Mouse (Mus musculus) heart, embryonic 14.5 days (tissue): ENCODE measurements around the gene Acyp1. TPM values are rescaled to one million over a fixed set of nuclear protein-coding genes. Genes with fewer than 3 reads are reported as not detected.

Experiments
- ATAC-seq: fragments of 200-750 bp; cut with Nextera tagmentation; 2 replicates; pipeline ENCODE4 v1.8.0; 2017; ENCODE audit warnings: low read depth, moderate TSS enrichment; ENCODE audit not compliant: insufficient number of reproducible peaks, insufficient read depth, low FRiP score
- H3K27ac ChIP-seq, 2 experiments: fragments of 200-500 bp in 1 of 2; fragments of 300-500 bp in 1 of 2; sonication (generic) in 1 of 2; replicated peaks in 1 of 2; 2 replicates each; pipeline ENCODE4 v1.5.1; 2012 to 2014; ENCODE audit warnings: low read depth in 2 of 2, low read length in 2 of 2, control low read depth in 1 of 2, mild to moderate bottlenecking in 1 of 2, mixed read lengths in 1 of 2; ENCODE audit not compliant: control insufficient read depth in 1 of 2, insufficient read depth in 1 of 2
- H3K27me3 ChIP-seq: fragments of 300-500 bp; sonication (generic); 2 replicates; pipeline ENCODE4 v1.6.1; 2014; ENCODE audit warnings: mild to moderate bottlenecking, low read length, control low read depth; ENCODE audit not compliant: control insufficient read depth, insufficient read depth
- H3K36me3 ChIP-seq: fragments of 300-500 bp; sonication (generic); 2 replicates; pipeline ENCODE4 v1.6.1; 2014; ENCODE audit warnings: mild to moderate bottlenecking, control low read depth, low read length, mixed read lengths; ENCODE audit not compliant: control insufficient read depth, insufficient read depth
- H3K4me1 ChIP-seq, 2 experiments: fragments of 200-500 bp in 1 of 2; fragments of 300-500 bp in 1 of 2; sonication (generic) in 1 of 2; 2 replicates each; pipeline ENCODE4 v1.6.1; 2012 to 2014; ENCODE audit warnings: low read length in 2 of 2, control low read depth in 1 of 2, mixed read lengths in 1 of 2; ENCODE audit not compliant: control insufficient read depth in 2 of 2, insufficient read depth in 2 of 2
- H3K4me2 ChIP-seq: fragments of 300-500 bp; sonication (generic); 2 replicates; pipeline ENCODE4 v1.6.1; 2014; ENCODE audit warnings: mild to moderate bottlenecking, low read length
- H3K4me3 ChIP-seq, 2 experiments: fragments of 200-500 bp in 1 of 2; fragments of 300-500 bp in 1 of 2; sonication (generic) in 1 of 2; 2 replicates each; pipeline ENCODE4 v1.5.1; 2012 to 2014; ENCODE audit warnings: low read length in 2 of 2, mild to moderate bottlenecking in 2 of 2, control low read depth in 1 of 2, low read depth in 1 of 2, moderate library complexity in 1 of 2; ENCODE audit not compliant: control insufficient read depth in 1 of 2, insufficient read depth in 1 of 2
- H3K9ac ChIP-seq: fragments of 300-500 bp; sonication (generic); 2 replicates; pipeline ENCODE4 v1.6.1; 2014; ENCODE audit warnings: mild to moderate bottlenecking, low read length
- H3K9me3 ChIP-seq: fragments of 300-500 bp; sonication (generic); 2 replicates; pipeline ENCODE4 v1.6.1; 2016; ENCODE audit warnings: low read length, control low read depth; ENCODE audit not compliant: control insufficient read depth
- WGBS: fragments of 180-500 bp; shearing (Covaris S2); extraction: QIAGEN DNeasy Blood & Tissue Kit; methylation state at CpG from one replicate; pipeline ENCODE4 v1.1.7; 2014; 5-methylcytosine and 5-hydroxymethylcytosine counted together
- polyA plus RNA-seq: library from polyadenylated mRNA; unstranded; fragments of >200 nt; fragmentation: Nextera tagmentation; extraction: Ambion mirVana; gene quantifications from 2 replicates; pipeline ENCODE4 v1.2.1, GENCODE M21; 2014

The Acyp1 gene
- 70.0 and 79.7 TPM in 2 replicates for polyA plus RNA-seq

GRCm38 (mm10) chr12:85287809-85288485, at the start of gene Acyp1:
Gene Acyp1 (minus strand): TSS chr12:85288438.
- peak within 1 kb of the TSS; percentile 49 to 76 for H3K4me3 ChIP-seq
- 0 out of 2 replicates have a peak, but pooled peaks cover 4% of the 10 kb centered on the region for H3K27me3 ChIP-seq
- no peak; the same call in 1 of the 2 replicates for ATAC-seq
- 11% methylated on average over 21 of the region's 21 CpGs for WGBS
- H3K9ac ChIP-seq, result peak within 1 kb of the TSS; percentile 75
- H3K9me3 ChIP-seq, result peaks cover 3% of the 10 kb centered on the region; the same call in 1 of the 2 replicates
- peak within 1 kb of the TSS; percentile 37 to 55; a peak in 2 of 4 replicates for H3K27ac ChIP-seq
- H3K4me1 ChIP-seq, result peaks cover 12 to 16% of the 10 kb centered on the region in 2 experiments
- H3K36me3 ChIP-seq, result no peaks in the 10 kb centered on the region
- H3K4me2 ChIP-seq, result peak within 1 kb of the TSS; percentile 78

GRCm38 (mm10) chr12:85337567-85338311, 49.5 kb upstream of the Acyp1 start:
- H3K27me3 ChIP-seq, result no peaks in the 10 kb centered on the region
- H3K9me3 ChIP-seq, result no peaks in the 10 kb centered on the region
- peaks cover 45% of the 10 kb centered on the region for H3K36me3 ChIP-seq
- H3K4me1 ChIP-seq, result peaks cover 2 to 27% of the 10 kb centered on the region in 2 experiments
- ATAC-seq, result no peak
- H3K4me2 ChIP-seq, result peak overlapping the region; percentile 74
- peak overlapping the region; percentile 96 for H3K9ac ChIP-seq
- WGBS, result 49% methylated on average over 6 of the region's 6 CpGs
- peak overlapping the region in 1 of 2 experiments; percentile 90; a peak in 2 of 4 replicates for H3K4me3 ChIP-seq
- H3K27ac ChIP-seq, result no peak overlapping the region

- ATAC-seq, result no peak
Observed at GRCm38 (mm10) chr12:85330153-85330552, 41.9 kb upstream of the Acyp1 start.

DNA sequence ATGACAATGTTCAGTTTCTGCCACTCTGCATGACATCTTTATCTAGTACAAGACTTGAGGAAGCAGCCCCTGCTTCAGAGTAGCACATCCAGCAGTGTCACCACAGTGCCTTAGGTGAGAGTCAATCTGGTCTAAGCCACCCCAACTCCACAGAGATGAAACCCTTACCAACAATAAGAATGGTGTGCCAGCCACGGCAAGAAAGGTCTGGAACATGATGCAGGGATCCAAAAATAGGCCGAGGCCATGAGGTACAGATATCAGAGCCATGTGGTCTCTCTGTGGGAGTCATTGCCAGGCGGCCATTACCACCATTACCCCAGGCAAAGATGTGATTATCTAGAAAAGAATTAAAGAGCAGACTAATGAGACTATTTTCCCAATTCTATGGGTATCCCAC, 20.4 kb upstream of the Acyp1 start:
- H3K9ac ChIP-seq, result no peak overlapping the region
- H3K27me3 ChIP-seq, result no peaks in the 10 kb centered on the region
- no peaks in the 10 kb centered on the region for H3K9me3 ChIP-seq
- no peak overlapping the region for H3K27ac ChIP-seq
- no peak overlapping the region for H3K4me3 ChIP-seq
- peaks cover 97% of the 10 kb centered on the region for H3K36me3 ChIP-seq
- ATAC-seq, result no peak
- H3K4me2 ChIP-seq, result no peak overlapping the region
- WGBS, result 34% methylated on average over 3 of the region's 3 CpGs
- peaks cover 0 to 6% of the 10 kb centered on the region in 2 experiments; a peak in 2 of 4 replicates for H3K4me1 ChIP-seq

More at GRCm38 (mm10) chr12:85330153-85330552, 41.9 kb upstream of the Acyp1 start:
- Histone ChIP-seq H3K4me1 (no peaks in the 10 kb centered on the region), H3K27me3 (no peaks in the 10 kb centered on the region), H3K27ac (no peak overlapping the region), H3K36me3 (peaks cover 97% of the 10 kb centered on the region), H3K4me3 (no peak overlapping the region), H3K4me2 (no peak overlapping the region), H3K9ac (no peak overlapping the region), H3K9me3 (no peaks in the 10 kb centered on the region)
- 82% methylated on average over 7 of the region's 7 CpGs for whole genome bisulfite sequencing

DNA sequence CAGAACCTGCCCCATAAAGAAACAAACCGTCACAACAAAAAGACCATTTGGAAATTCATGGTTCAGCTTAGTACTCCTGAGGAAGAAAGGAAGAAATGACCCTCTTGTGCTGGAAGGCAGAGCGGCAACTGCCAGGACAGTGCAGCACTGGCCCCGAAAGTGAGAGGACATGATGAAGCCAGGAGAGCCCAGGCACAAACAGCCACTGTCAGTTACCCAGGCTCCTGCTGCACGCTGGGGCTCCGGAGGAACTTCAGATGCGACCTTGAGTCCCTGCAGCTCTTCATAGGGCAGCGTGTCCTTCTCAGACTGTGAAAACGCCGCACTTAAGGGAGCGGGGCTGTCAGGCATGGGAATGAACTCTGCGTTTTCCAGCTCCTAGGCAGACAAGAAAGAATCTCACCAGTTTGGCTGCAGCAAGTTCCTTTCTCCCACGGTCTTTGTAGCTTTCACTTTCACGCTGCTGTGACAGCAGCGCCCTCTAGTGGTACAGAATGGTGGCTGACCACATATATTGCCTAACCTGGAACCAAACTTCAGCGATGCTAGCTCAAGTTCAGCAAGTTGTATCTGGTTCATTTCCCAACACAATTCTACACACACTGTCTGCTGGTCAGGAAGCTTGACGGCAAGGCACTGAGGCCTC, 17.1 kb upstream of the Acyp1 start:
- H3K4me3 ChIP-seq, result peak overlapping the region in 1 of 2 experiments; percentile 25; a peak in 2 of 4 replicates
- peak overlapping the region in 1 of 2 experiments; percentile 61; a peak in 2 of 4 replicates for H3K27ac ChIP-seq
- 0 out of 2 replicates have a peak overlapping the region, but pooled peaks have one; percentile 54 for H3K9ac ChIP-seq
- peaks cover 96% of the 10 kb centered on the region for H3K36me3 ChIP-seq
- WGBS, result 42% methylated on average over 16 of the region's 16 CpGs
- ATAC-seq, result no peak
- H3K9me3 ChIP-seq, result no peaks in the 10 kb centered on the region
- H3K4me2 ChIP-seq, result peak overlapping the region; percentile 46
- H3K4me1 ChIP-seq, result peaks cover 0 to 6% of the 10 kb centered on the region in 2 experiments; a peak in 2 of 4 replicates
- no peaks in the 10 kb centered on the region for H3K27me3 ChIP-seq

DNA sequence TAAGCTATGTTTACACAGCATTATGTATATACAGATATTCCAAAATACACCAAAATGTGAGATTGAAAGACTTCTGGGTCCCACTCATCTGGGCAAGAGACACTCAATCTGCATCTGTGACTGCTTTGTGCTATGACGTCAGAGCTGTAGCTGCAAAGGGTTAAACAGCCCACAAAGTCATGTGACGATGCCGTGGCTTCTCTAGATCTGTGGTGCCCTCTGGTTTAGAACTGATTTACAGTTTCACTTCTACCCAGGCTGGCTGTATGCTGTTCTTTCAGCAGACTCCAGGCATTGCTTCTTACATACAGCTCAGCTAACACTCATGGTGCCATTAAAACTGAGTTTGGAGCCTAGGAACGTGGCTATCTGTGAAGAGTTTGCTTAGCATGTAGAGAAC, 16.5 kb upstream of the Acyp1 start:
- no peak overlapping the region for H3K4me3 ChIP-seq
- no peak; the same call in 1 of the 2 replicates for ATAC-seq
- H3K4me1 ChIP-seq, result peaks cover 0 to 6% of the 10 kb centered on the region in 2 experiments; a peak in 2 of 4 replicates
- WGBS, result 70% methylated on average over 4 of the region's 4 CpGs
- no peak overlapping the region for H3K27ac ChIP-seq
- H3K9me3 ChIP-seq, result no peaks in the 10 kb centered on the region
- peaks cover 96% of the 10 kb centered on the region for H3K36me3 ChIP-seq
- H3K27me3 ChIP-seq, result no peaks in the 10 kb centered on the region
- no peak overlapping the region for H3K4me2 ChIP-seq
- no peak overlapping the region for H3K9ac ChIP-seq

DNA sequence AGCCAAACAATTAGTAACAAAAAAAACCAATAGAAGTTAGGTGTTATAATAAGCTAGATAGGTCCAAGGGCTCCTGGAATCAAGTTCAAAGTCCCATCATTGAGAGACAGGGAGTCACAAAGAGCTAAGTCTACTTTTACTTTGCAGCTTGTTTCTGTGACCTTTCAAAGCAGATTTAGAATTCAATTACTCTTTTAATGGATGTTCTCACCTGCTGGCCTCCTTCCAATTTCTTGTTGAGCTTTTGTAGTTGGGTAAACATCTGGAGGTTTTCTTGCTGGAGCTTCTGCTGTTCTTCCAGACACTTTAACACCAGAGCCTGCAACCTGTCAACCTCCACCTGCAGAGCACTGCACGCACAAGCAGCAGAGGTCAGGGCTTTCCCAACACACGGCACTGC, 15.0 kb upstream of the Acyp1 start:
- 65% methylated on average over 2 of the region's 2 CpGs for WGBS

More for the DNA sequence above, 15.0 kb upstream of the Acyp1 start:
- H3K27ac ChIP-seq, result no peak overlapping the region
- no peak overlapping the region for H3K4me2 ChIP-seq
- no peaks in the 10 kb centered on the region for H3K27me3 ChIP-seq
- H3K4me3 ChIP-seq, result no peak overlapping the region
- peaks cover 91% of the 10 kb centered on the region for H3K36me3 ChIP-seq
- no peak overlapping the region for H3K9ac ChIP-seq
- H3K4me1 ChIP-seq, result peaks cover 2 to 6% of the 10 kb centered on the region in 2 experiments; a peak in 3 of 4 replicates
- H3K9me3 ChIP-seq, result no peaks in the 10 kb centered on the region
- no peak for ATAC-seq
